Mouse (Mus musculus) thymus, postnatal 14 days (tissue): Measurements from ENCODE around the gene Fam83d.

ENCODE experiments used
- DNase-seq: peaks from one replicate; pipeline ENCODE4 v3.0.0; 2021

The Fam83d gene

DNA sequence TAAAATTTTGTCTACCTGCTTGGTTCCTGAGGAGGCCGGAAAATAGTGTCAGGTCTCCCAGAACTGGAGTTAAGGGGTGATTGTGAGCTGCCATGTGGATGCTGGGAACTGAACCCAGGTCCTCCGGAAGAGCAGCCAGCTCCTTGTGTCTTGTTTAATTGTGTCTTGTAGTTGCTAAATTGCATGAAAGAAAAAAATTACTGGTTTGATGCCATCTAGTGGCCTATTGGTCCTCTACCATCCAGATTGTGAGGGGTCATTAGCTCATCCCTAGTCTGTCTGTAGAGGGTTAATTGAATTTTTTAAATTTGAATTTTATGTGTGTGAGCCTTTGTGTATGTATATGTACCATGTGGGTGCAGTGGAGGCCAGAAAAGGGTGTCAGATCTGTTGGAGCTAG lies 60.2 kb downstream of the Fam83d start:
- DNase-seq: no peak

- no peak for DNase-seq
These were observed 61.9 kb downstream of the Fam83d start for GRCm38 (mm10) chr2:158829746-158830145.

DNA sequence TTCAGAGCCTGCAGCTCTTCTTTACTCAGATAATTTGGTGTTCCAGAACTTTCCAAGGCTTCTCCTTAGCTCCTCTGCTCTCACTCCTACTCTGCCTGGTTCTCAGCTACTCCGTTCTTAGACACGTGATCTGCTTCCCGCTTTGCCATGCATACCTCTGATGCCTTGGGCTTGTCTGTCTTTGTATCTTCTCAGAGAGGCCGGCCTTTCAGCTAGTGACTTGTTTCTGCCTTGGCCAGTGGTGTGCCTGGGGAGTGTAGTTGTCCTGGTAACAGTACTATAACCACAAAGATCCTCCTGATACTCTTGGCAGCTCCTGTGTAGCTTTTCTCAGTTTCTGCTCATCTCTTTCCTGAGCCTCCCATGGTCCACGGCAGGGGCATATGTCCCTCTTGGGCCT lies 65.3 kb downstream of the Fam83d start:
- DNase-seq: no peak

- DNase-seq: no peak
These were observed 65.8 kb downstream of the Fam83d start for GRCm38 (mm10) chr2:158833645-158834044.
